Mouse (Mus musculus): ENCODE results near the gene Eefsec.

- TF ChIP-seq CTCF (IDR thresholded peaks at IDR 0.05; ENCODE audit: low read depth) = no peak
- no peak for TF ChIP-seq EP300 (IDR thresholded peaks at IDR 0.05; ENCODE audit: low read depth)
Measured at GRCm38 (mm10) chr6:88346776-88347175, 99.6 kb downstream of the Eefsec start.
